Mouse (Mus musculus): Measurements from ENCODE around the gene Pkn3. TPM values are rescaled to one million over a fixed set of nuclear protein-coding genes. Genes with fewer than 3 reads are reported as not detected.
A peak's percentile ranks its signal among the peaks of the same experiment; 100 is the strongest.
"Not testable (repeated sequence)": the region's sequence is repeated elsewhere in the genome, so short reads cannot be mapped to it uniquely, and the experiment has no call there.

Pkn3 gene
- polyA plus RNA-seq, 1 experiment from 2014 or later, result 2.7 TPM

DNA sequence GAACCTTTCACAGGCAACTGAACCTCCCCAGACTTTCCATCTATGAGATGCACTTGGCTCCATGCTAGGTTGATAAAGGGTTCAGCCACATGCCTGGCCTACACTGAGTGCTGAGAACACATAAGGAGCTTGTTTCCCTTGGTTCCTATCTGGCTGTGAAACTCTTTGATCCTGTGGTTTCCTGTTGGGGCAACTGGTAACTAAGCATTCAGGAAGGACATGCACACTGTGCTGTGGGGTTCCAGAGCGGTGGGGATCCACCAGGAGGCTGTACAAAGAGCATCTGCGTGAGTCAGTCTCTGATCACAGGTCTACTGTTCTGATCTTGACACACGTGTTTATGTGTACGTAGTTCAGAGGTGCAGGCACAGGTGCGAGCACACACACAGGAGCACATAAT, 35.1 kb downstream of the Pkn3 start:
- no peaks in the 10 kb centered on the region for H3K4me1 ChIP-seq (replicated peaks)
- WGBS, result 94% methylated on average over 5 of the region's 5 CpGs
- H3K27me3 ChIP-seq, result no peaks in the 10 kb centered on the region
- no peak overlapping the region for H3K4me3 ChIP-seq
- no peak overlapping the region for H3K4me2 ChIP-seq
- peaks cover 74% of the 10 kb centered on the region for H3K36me3 ChIP-seq
- H3K27ac ChIP-seq (replicated peaks), result no peak overlapping the region
- H3K9ac ChIP-seq, result no peak overlapping the region
- no peak for ATAC-seq (ENCODE audit: low read depth)
- H3K9me3 ChIP-seq, result no peaks in the 10 kb centered on the region

DNA sequence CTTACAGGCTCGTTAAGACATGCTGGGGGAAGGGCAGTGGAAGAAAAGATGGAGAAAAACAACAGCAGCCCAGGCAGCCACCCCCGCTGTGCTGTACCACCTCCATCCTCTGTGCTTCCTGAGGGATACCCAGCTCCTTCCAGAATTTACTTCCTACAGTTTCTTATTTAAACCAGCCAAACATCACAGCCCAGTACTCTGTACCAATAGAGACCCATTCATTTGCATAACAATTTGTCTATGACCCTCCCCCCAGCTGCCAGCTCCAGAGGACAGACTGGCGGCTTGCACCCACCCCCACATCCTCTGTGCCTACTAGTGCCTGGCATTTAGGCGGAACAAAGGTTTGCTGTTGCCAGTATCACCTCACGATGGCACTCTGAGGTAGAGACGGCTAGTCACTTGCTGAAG, 42.2 kb downstream of the Pkn3 start:
- Histone ChIP-seq H3K9me3 (no peaks in the 10 kb centered on the region), H3K27ac (replicated peaks) (peak overlapping the region; percentile 71), H3K4me2 (peak overlapping the region; percentile 11; the same call in 1 of the 2 replicates), H3K4me1 (replicated peaks) (peaks cover 41% of the 10 kb centered on the region), H3K36me3 (peaks cover 22% of the 10 kb centered on the region; the same call in 1 of the 2 replicates), H3K9ac (peak overlapping the region; percentile 9; the same call in 1 of the 2 replicates), H3K27me3 (no peaks in the 10 kb centered on the region), H3K4me3 (no peak overlapping the region)
- 14% methylated on average over 6 of the region's 6 CpGs for WGBS
- peak; percentile 54; the same call in 1 of the 2 replicates for ATAC-seq (ENCODE audit: low read depth)

DNA sequence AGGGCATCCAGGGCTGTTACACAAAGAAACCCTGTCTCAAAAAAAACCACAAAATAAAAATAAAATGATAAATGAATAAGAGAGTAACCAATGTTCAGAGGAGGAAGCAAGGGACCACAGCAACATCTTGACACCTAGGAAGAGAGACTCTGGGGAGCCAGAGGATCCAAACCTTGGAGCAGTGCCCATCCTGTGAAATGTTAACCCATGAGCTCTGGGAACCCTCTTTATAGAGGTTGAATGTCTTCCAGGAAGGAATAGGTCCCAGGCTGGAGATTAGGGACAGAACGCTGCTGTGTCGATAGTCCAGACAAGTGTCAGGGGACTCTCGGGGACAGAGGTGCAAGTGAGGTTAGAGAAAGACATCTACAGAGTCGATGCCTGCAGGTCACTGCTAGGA, 42.8 kb downstream of the Pkn3 start:
- Histone ChIP-seq H3K4me3 (no peak overlapping the region), H3K4me1 (replicated peaks) (peaks cover 47% of the 10 kb centered on the region), H3K27me3 (no peaks in the 10 kb centered on the region), H3K9ac (peak overlapping the region; percentile 9; the same call in 1 of the 2 replicates), H3K9me3 (no peaks in the 10 kb centered on the region), H3K36me3 (peaks cover 17% of the 10 kb centered on the region; the same call in 1 of the 2 replicates), H3K27ac (replicated peaks) (peak overlapping the region; percentile 71), H3K4me2 (0 out of 2 replicates have a peak overlapping the region, but pooled peaks have one; percentile 11)
- 75% methylated on average over 4 of the region's 4 CpGs for WGBS
- no peak for ATAC-seq (ENCODE audit: low read depth)

DNA sequence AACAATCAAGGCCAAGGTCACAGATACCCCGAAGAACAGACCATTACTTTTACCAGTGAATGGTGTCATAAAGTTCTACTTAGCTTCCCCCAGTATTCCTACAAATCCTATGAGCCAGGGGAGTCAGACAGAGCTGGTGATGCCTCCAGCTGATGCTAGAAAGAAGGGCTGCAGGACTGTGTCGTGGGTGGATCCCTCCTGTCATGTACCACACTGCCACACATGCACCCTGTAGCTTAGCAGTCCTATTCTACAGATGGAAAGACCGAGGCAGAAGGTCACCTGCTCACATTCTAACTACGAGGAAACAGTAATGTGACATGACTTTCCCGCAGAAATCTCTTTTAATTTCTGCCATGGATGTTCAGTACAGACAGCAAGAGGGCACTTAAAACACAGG, 45.3 kb downstream of the Pkn3 start:
- H3K4me3 ChIP-seq, result peak overlapping the region; percentile 77; the same call in 1 of the 2 replicates
- no peaks in the 10 kb centered on the region for H3K9me3 ChIP-seq
- H3K4me2 ChIP-seq, result peak overlapping the region; percentile 97
- H3K27me3 ChIP-seq, result no peaks in the 10 kb centered on the region
- 90% methylated on average over 5 of the region's 5 CpGs for WGBS
- H3K4me1 ChIP-seq (replicated peaks), result peaks cover 48% of the 10 kb centered on the region
- no peak overlapping the region for H3K9ac ChIP-seq
- no peak overlapping the region for H3K27ac ChIP-seq (replicated peaks)
- 0 out of 2 replicates have a peak, but pooled peaks cover 5% of the 10 kb centered on the region for H3K36me3 ChIP-seq
- ATAC-seq (ENCODE audit: low read depth), result no peak

DNA sequence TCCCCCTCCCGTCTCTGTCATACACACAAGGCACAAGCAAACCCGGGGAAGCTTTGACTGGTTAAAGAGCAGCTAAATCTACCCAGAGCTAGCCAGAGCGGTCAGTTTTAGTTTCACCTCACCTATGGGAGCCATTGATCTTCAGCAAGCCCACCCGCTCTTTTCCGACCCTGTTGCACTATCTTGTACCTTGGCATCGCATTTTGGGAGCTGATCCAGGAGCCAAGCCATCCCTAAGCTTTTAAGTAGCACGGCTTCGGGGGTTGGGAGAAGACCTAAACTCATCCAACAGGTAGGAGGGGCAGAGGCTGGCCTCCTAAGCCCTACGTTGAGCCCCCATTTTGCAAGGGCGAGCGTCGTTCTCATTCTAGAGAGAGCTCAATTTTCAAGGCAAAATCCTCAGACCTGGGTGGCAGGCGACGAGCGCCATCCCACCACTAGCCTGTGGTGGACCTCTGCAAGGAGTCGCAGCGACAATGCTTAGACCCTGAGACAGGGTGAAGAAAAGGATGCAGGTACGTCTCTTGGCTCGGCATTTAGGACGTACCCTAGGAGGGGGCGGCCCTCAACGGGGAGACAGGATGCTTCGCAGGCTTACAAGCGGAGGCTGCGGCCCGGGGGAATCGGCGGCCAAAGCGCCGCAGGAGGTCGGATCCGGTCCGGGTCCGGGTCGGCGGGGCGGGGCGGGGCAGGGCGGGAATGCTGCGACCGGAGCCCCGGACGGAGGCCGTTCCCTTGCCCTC, 46.4 kb downstream of the Pkn3 start:
- H3K4me3 ChIP-seq, result peak overlapping the region; percentile 77
- H3K36me3 ChIP-seq, result 0 out of 2 replicates have a peak, but pooled peaks cover 5% of the 10 kb centered on the region
- peak overlapping the region; percentile 90 for H3K9ac ChIP-seq
- H3K4me2 ChIP-seq, result peak overlapping the region; percentile 97
- no peaks in the 10 kb centered on the region for H3K27me3 ChIP-seq
- no peaks in the 10 kb centered on the region for H3K9me3 ChIP-seq
- H3K27ac ChIP-seq (replicated peaks), result peak overlapping the region; percentile 93
- H3K4me1 ChIP-seq (replicated peaks), result peaks cover 45% of the 10 kb centered on the region
- 1% methylated on average over 42 of the region's 44 CpGs for WGBS
- peak; percentile 69 for ATAC-seq (ENCODE audit: low read depth)

DNA sequence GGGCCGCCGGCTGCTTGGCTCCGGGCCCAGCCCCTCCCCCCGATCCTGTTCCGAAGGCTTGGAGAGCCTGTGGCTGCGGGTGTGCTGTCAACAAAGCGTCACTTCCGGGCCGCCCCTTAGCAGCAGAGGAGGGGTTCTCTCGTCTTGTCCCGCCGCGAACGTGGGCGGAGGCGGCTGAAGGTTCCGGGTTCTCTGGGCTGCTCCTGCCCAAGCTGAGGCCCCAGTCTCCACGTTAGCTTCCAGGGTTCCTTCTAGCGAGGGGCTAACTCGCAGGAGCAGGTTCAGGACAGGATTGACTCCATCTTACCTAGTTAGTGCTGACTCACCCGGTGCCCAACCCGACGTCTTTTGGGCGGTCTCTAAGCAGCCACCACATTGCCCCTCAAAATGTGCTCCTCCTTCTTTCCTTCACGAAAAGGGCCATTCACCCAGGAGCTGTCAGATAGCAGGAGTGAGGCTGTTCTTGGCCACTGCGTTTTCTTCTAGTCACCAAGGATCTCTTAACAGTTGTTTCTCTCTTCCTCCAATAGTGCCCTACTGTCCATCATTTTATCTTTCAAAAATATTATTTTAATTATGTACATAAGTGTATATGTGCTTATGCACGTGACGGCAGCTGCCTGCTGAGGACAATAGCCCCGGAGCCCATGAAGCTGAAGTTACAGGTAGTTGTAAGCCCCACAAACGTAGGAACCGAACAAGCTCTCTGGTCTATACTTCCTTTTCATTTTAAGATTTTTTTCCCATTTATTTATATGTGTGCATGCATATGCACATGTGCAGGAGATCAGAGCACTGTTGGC, 47.2 kb downstream of the Pkn3 start, which contains the start of gene Zer1:
Zer1 (minus strand) TSS at position 114 of the 803 bp plus-strand sequence.
- no peaks in the 10 kb centered on the region for H3K27me3 ChIP-seq
- H3K4me3 ChIP-seq, result peak within 1 kb of the TSS; percentile 77
- H3K9ac ChIP-seq, result peak within 1 kb of the TSS; percentile 90
- peak within 1 kb of the TSS; percentile 97 for H3K4me2 ChIP-seq
- no peaks in the 10 kb centered on the region for H3K9me3 ChIP-seq
- peak within 1 kb of the TSS; percentile 93 for H3K27ac ChIP-seq (replicated peaks)
- H3K36me3 ChIP-seq, result 0 out of 2 replicates have a peak, but pooled peaks cover 5% of the 10 kb centered on the region
- 10% methylated on average over 31 of the region's 31 CpGs for WGBS
- H3K4me1 ChIP-seq (replicated peaks), result peaks cover 38% of the 10 kb centered on the region
- ATAC-seq (ENCODE audit: low read depth), result peak; percentile 96

DNA sequence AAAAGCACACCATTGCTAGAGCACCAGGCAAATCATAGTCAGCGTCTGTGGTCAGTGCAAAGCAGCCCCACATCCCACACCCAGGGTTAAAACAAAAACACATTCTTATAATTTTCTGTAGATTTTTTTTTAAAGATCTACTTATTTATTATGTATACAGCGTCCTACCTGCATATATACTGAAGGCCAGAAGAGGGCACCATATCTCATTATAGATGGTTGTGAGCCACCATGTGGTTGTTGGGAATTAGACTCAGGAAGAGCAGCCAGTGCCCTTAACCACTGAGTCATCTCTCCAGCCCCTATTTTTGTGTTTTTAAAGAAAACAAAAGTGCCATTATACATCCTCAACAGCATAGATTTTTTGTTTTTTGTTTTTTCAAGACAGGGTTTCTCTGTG, 51.3 kb downstream of the Pkn3 start:
- Histone ChIP-seq H3K4me3 (no peak overlapping the region), H3K9me3 (no peaks in the 10 kb centered on the region), H3K27me3 (no peaks in the 10 kb centered on the region), H3K27ac (replicated peaks) (no peak overlapping the region), H3K36me3 (no peaks in the 10 kb centered on the region), H3K4me2 (no peak overlapping the region), H3K4me1 (replicated peaks) (peaks cover 18% of the 10 kb centered on the region), H3K9ac (no peak overlapping the region)
- 48% methylated on average over 2 of the region's 2 CpGs for WGBS
- no peak for ATAC-seq (ENCODE audit: low read depth)

DNA sequence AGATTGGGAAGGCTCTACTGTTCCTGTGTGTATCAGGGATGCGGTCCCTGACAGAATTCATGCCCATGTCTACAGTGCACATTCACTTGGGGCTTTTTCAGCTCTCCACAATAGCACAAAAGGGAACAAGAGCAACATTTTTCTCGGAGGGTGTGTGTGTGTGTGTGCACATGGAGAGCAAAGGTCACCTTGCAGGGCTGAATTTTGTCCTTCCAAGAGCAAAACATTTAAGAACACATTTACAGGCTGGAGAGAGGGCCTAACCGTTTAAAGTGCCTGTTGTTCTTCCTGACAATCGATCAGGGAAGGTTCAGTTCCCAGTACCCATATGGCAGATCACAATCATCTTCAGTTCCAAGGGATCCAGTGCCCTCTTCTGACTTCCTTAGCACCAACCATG, 52.7 kb downstream of the Pkn3 start:
- H3K27ac ChIP-seq (replicated peaks), result no peak overlapping the region
- H3K9ac ChIP-seq, result no peak overlapping the region
- H3K36me3 ChIP-seq, result no peaks in the 10 kb centered on the region
- H3K4me1 ChIP-seq (replicated peaks), result peaks cover 23% of the 10 kb centered on the region
- no peak for ATAC-seq (ENCODE audit: low read depth)
- no peak overlapping the region for H3K4me2 ChIP-seq
- H3K27me3 ChIP-seq, result no peaks in the 10 kb centered on the region
- H3K4me3 ChIP-seq, result no peak overlapping the region
- H3K9me3 ChIP-seq, result no peaks in the 10 kb centered on the region
- WGBS, result 89% methylated on average over 4 of the region's 4 CpGs

DNA sequence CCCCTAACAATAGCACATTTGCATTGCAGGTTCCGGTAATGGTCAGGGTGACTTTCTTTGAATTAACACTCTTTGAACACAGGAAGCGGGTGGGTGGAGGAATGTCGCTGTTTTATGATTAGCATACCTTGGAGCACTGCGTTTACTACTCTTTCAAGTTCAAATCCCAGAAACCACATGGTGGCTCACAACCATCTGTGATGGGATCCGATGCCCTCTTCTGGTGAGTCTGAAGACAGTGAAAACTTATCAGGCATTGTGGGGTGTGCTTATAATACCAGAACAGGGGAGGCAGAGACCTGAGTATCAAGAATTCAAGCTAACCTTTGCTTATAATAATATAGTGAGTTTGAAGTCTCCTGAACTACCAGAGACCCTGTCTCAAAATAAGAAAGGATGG, 53.8 kb downstream of the Pkn3 start:
- not testable (repeated sequence) for ATAC-seq (ENCODE audit: low read depth)

DNA sequence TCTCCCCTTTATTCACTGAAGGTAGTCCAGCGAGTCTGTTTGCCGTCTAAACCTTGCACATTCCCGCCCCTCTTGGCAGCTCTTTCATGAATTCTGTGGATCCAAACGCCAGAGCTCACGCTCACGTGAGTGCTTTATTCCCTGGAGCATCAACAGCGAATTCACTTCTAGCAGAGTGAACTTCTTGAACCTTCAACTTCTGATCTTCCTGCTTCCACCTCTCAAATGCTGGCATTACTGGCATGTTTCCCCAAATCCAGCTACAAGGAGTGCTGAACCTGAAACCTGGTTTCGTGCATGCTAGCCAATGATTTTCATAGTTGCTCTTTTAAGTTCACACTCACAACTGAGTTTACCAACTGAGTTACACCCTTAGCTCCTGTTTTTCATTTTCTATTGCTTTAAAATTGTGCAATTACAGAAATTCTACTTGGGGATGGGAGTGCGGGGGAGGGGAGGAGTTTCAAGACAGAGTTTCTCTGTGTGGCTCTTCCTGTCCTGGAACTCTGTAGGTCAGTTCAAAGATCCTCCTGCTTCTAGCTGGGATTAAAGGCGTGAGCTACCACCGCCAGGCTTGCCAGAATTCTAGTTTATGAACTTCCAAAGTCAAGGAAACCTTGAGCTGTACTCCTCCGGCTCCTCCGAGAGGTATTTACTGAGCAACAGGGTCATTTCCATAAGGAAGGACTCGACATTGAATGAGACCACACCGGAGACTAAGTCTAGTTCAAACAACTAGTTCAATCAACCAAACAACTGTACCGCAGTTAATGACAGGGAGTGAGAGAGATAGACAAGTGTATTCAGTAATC, 55.5 kb downstream of the Pkn3 start:
- peaks cover 24% of the 10 kb centered on the region for H3K36me3 ChIP-seq
- H3K27me3 ChIP-seq, result no peaks in the 10 kb centered on the region
- H3K4me1 ChIP-seq (replicated peaks), result peaks cover 31% of the 10 kb centered on the region
- peak overlapping the region; percentile 86 for H3K9ac ChIP-seq
- H3K4me3 ChIP-seq, result peak overlapping the region; percentile 82
- 0 out of 2 replicates have a peak, but pooled peaks have one; percentile 8 for ATAC-seq (ENCODE audit: low read depth)
- peak overlapping the region; percentile 98 for H3K4me2 ChIP-seq
- H3K9me3 ChIP-seq, result no peaks in the 10 kb centered on the region
- WGBS, result 25% methylated on average over 16 of the region's 16 CpGs
- H3K27ac ChIP-seq (replicated peaks), result peak overlapping the region; percentile 86; the same call in 1 of the 2 replicates

More for the DNA sequence above, 53.8 kb downstream of the Pkn3 start:
- not testable (repeated sequence) for H3K27me3 ChIP-seq; H3K27ac ChIP-seq (replicated peaks); H3K4me2 ChIP-seq; H3K9ac ChIP-seq; H3K9me3 ChIP-seq; H3K4me3 ChIP-seq; H3K36me3 ChIP-seq
- peaks cover 31% of the 10 kb centered on the region for H3K4me1 ChIP-seq (replicated peaks)
- WGBS, result 60% methylated on average over 5 of the region's 5 CpGs

DNA sequence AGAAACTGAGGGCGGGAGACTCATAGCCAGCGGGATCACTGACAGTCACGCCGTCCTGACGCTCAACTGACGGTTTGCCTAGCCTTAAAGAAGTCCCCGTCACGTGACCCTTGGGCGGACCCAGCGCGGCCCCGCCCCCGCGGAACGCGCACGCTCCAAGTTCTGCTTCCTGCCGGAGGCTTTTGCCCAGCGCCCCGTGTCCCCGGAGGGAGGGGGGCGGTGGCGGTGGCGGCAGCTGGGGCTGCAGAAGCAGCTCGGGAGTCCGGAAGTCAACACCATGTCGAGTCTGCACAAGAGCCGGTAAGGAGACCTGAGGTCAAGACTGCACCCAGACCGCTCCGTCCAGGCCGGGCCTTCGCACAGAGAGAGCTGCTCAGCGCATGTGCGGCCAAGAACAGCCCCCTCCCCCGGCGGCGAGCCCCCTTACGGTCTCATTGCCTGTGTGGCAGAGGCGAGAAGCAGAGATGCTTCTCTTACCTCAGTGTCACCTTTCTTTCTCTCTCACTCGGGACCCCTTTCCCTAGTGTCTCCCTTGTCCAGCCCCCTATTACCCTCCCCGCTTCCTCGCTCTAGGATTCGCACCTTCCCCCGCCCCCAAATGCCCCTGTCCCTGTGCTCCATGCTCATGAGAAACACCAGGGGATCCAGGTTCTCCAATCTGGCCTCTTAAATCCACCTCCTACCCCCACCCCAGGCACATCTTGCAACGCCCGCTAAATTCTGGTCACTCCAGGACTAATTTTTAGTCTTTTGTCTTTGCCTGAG, 56.3 kb downstream of the Pkn3 start, which contains the start of gene Tbc1d13:
Tbc1d13 (plus strand) TSS at position 134 of the 765 bp plus-strand sequence.
- H3K4me2 ChIP-seq, result peak within 1 kb of the TSS; percentile 98
- WGBS, result under 1% methylated on average over 46 of the region's 46 CpGs
- peak; percentile 94 for ATAC-seq (ENCODE audit: low read depth)
- peaks cover 28% of the 10 kb centered on the region for H3K36me3 ChIP-seq
- peaks cover 31% of the 10 kb centered on the region for H3K4me1 ChIP-seq (replicated peaks)
- H3K9ac ChIP-seq, result peak within 1 kb of the TSS; percentile 86
- peak within 1 kb of the TSS; percentile 82 for H3K4me3 ChIP-seq
- peak within 1 kb of the TSS; percentile 86 for H3K27ac ChIP-seq (replicated peaks)
- no peaks in the 10 kb centered on the region for H3K27me3 ChIP-seq
- no peaks in the 10 kb centered on the region for H3K9me3 ChIP-seq

All from neural tube, embryonic 13.5 days (tissue).